9 mouse cellular contexts compared by ENCODE assay signal in genomic region chrX:139774309-139775083, GRCm38 (mm10). TPM values are rescaled to one million over a fixed set of nuclear protein-coding genes. Genes with fewer than 3 reads are reported as not detected.
DNase-seq lines count a peak whose midpoint lies in the region; ATAC-seq and TF ChIP-seq lines count a peak whose summit lies in the region.
"Had no signal": no experiment of that assay in that cellular context is flagged by ENCODE, and none has a peak within 500 bp of the region (broad histone marks: within the 10 kb centered on the region; RNA-seq: fewer than 3 reads in every experiment).

No protein-coding gene starts in this region.

- no peak for TF ChIP-seq POLR2A in lung, adult 2 months (IDR thresholded peaks at IDR 0.05; ENCODE audit: borderline replicate concordance, extremely low read depth, low read depth, low read length)

- no peak overlapping the region for H3K27ac ChIP-seq in liver, embryonic 11.5 days (ENCODE audit: low read depth, low read length)
- H3K27ac ChIP-seq in neural tube, embryonic 14.5 days (ENCODE audit: low read depth, low read length), result no peak overlapping the region

- WGBS in lung, adult 2 months, result 43% methylated on average over 18 of the region's 18 CpGs
- 20% methylated on average over 18 of the region's 18 CpGs for WGBS in liver, embryonic 11.5 days
- WGBS in neural tube, embryonic 14.5 days, result 34% methylated on average over 18 of the region's 18 CpGs

- no peak overlapping the region for H3K4me3 ChIP-seq in lung, adult 2 months (replicated peaks; ENCODE audit: extremely low read depth, low read depth, low read length)
- H3K4me3 ChIP-seq in liver, embryonic 11.5 days (ENCODE audit: low read depth, low read length), result no peak overlapping the region
- H3K4me3 ChIP-seq in neural tube, embryonic 14.5 days (ENCODE audit: low read depth, low read length), result no peak overlapping the region

- intact Hi-C loops in heart, postnatal 36 days (cut with DNase I), result loop anchor here (1.0 kb wide), 1 partner anchor 58 kb away; no protein-coding TSS in a partner anchor

- DNase-seq in lung, adult 2 months, result peak; percentile 46
- no peak for DNase-seq in lung, postnatal 25 days (ENCODE audit: low spot score)
- DNase-seq in WW6 (ENCODE audit: low read depth, low spot score), result peak; percentile 34
- peak; percentile 28 to 38 for DNase-seq in heart, postnatal 36 days
- peak; percentile 40 for DNase-seq in liver, embryonic 11.5 days (ENCODE audit: low spot score)
- DNase-seq in layer of hippocampus, adult 9-10 months (ENCODE audit: low spot score), result no peak

- H3K9me3 ChIP-seq in liver, embryonic 11.5 days (ENCODE audit: control insufficient read depth, low read length), result no peaks in the 10 kb centered on the region
- no peaks in the 10 kb centered on the region for H3K9me3 ChIP-seq in neural tube, embryonic 14.5 days (ENCODE audit: control insufficient read depth, low read length)

- peak; percentile 81 for ATAC-seq in common myeloid progenitor, adult 5-6 weeks (replicated peaks; ENCODE audit: low read depth, poor library complexity, severe bottlenecking)
- ATAC-seq in liver, embryonic 11.5 days (replicated peaks; ENCODE audit: low FRiP score), result peak; percentile 75
- peak; percentile 21; the same call in 1 of the 2 replicates for ATAC-seq in neural tube, embryonic 14.5 days (ENCODE audit: low read depth)

- no peaks in the 10 kb centered on the region for H3K4me1 ChIP-seq in lung, adult 2 months (ENCODE audit: control insufficient read depth, insufficient read depth, low read length)
- H3K4me1 ChIP-seq in liver, embryonic 11.5 days (replicated peaks; ENCODE audit: control insufficient read depth, insufficient read depth, low read length), result no peaks in the 10 kb centered on the region
- H3K4me1 ChIP-seq in neural tube, embryonic 14.5 days (ENCODE audit: control insufficient read depth, insufficient read depth, low read length), result no peaks in the 10 kb centered on the region

- H3K36me3 ChIP-seq in liver, embryonic 11.5 days (ENCODE audit: control insufficient read depth, insufficient read depth, low read length), result no peaks in the 10 kb centered on the region
- no peaks in the 10 kb centered on the region for H3K36me3 ChIP-seq in neural tube, embryonic 14.5 days (ENCODE audit: control insufficient read depth, insufficient read depth, low read length)

- H3K4me2 ChIP-seq in liver, embryonic 11.5 days, result peak overlapping the region; percentile 43; the same call in 1 of the 2 replicates
- H3K4me2 ChIP-seq in neural tube, embryonic 14.5 days (ENCODE audit: low read depth, low read length), result no peak overlapping the region

- peak; percentile 46 for TF ChIP-seq CTCF in lung, adult 2 months (IDR thresholded peaks at IDR 0.05; ENCODE audit: insufficient read depth, low read length)

- H3K27me3 ChIP-seq in liver, embryonic 11.5 days (replicated peaks; ENCODE audit: control insufficient read depth, insufficient read depth, low read length), result no peaks in the 10 kb centered on the region
- H3K27me3 ChIP-seq in neural tube, embryonic 14.5 days (ENCODE audit: control insufficient read depth, insufficient read depth, low read length), result no peaks in the 10 kb centered on the region

- no peak overlapping the region for H3K9ac ChIP-seq in liver, embryonic 11.5 days (ENCODE audit: low read depth, low read length)
- H3K9ac ChIP-seq in neural tube, embryonic 14.5 days (replicated peaks; ENCODE audit: low read depth, low read length), result no peak overlapping the region

RNA-seq across cellular contexts. Expression of gene Ripply1, which starts 7.7 kb away (rescaled TPM):
- 0.15 TPM in 2 replicates for polyA plus RNA-seq in lung, adult 2 months (2012; rRNA removed)
- not detected in 2 replicates for total RNA-seq in common myeloid progenitor, adult 5-6 weeks (2017)
- total RNA-seq in heart, postnatal 36 days (2021), result not detected
- not detected in 2 replicates for polyA plus RNA-seq in liver, embryonic 11.5 days (2014; fragmentation: Nextera tagmentation; extraction: Ambion mirVana)
- polyA plus RNA-seq in neural tube, embryonic 14.5 days (2014; fragmentation: Nextera tagmentation; extraction: Ambion mirVana), result not detected in 2 replicates
- polyA plus RNA-seq: spleen, adult 2 months had no signal

RNA-seq across cellular contexts. Expression of gene Cldn2, which starts 26.1 kb away (rescaled TPM):
- 0.37 and 0.78 TPM in 2 replicates for polyA plus RNA-seq in lung, adult 2 months (2012; rRNA removed)
- total RNA-seq in common myeloid progenitor, adult 5-6 weeks (2017), result not detected in 2 replicates
- not detected for total RNA-seq in heart, postnatal 36 days (2021)
- polyA plus RNA-seq in liver, embryonic 11.5 days (2014; fragmentation: Nextera tagmentation; extraction: Ambion mirVana), result 0.11 and 0.23 TPM in 2 replicates
- not detected in 2 replicates for polyA plus RNA-seq in neural tube, embryonic 14.5 days (2014; fragmentation: Nextera tagmentation; extraction: Ambion mirVana)

Comparison
In these comparisons a context has a peak if more than half of its experiments do, and no peak if none do; other contexts are left out.
1. DNase-seq: peak in lung, adult 2 months (single experiment), WW6 (single experiment), heart, postnatal 36 days (2 of 2) and liver, embryonic 11.5 days (single experiment); none in lung, postnatal 25 days (single experiment) and layer of hippocampus, adult 9-10 months (single experiment).
2. ATAC-seq: peak in every context shown above with its lines; median percentile 81 in common myeloid progenitor, adult 5-6 weeks; 75 in liver, embryonic 11.5 days; 21 in neural tube, embryonic 14.5 days.